Mouse (Mus musculus): ENCODE measurements around the gene Ostf1. TPM values are rescaled to one million over a fixed set of nuclear protein-coding genes. Genes with fewer than 3 reads are reported as not detected.

Gene Ostf1
- total and polyA plus RNA-seq, 3 experiments = 110 to 175 (median 131) TPM

DNA sequence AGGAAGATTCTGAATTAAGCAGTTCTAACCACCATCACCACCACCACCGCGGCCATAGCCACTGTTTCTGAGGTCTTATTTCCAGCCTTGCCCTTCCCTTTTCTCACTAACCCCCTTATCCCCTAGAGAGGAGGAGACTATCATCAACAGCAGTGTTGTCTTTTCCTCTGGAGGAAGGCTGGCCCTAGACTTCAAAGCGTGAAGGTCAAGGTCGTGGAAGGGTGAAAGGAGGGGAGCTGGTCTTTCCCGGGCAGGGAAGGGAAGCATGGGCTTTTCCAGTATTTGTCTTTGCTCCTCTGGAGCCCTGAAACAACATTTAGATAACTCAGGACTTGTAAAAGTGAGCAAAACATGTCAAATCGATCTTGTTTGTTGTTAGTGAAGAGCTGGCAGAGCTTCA, 22.6 kb downstream of the Ostf1 start:
- Histone ChIP-seq H3K9ac (ENCODE audit: insufficient read depth, low read depth) (no peak overlapping the region), H3K4me2 (ENCODE audit: insufficient read depth, low read depth, poor library complexity, severe bottlenecking) (no peak overlapping the region), H3K9me3 (replicated peaks; ENCODE audit: low read length) (no peaks in the 10 kb centered on the region), H3K27ac (ENCODE audit: insufficient read depth, low read depth) (no peak overlapping the region), H3K4me1 (ENCODE audit: control insufficient read depth in 1 of 2, insufficient read depth in 2 of 2) (peaks cover 16 to 49% of the 10 kb centered on the region in 2 experiments), H3K27me3 (replicated peaks) (no peaks in the 10 kb centered on the region), H3K79me2 (replicated peaks; ENCODE audit: control insufficient read depth, extremely low read depth, insufficient read depth, poor library complexity, severe bottlenecking) (peaks cover 38% of the 10 kb centered on the region), H3K4me3 (replicated peaks in 1 of 3; ENCODE audit: low read depth in 2 of 3, low read length in 2 of 3, poor library complexity in 1 of 3) (no peak overlapping the region), H3K36me3 (replicated peaks in 1 of 2; ENCODE audit: control insufficient read depth in 1 of 2, insufficient read depth in 1 of 2, low read length in 1 of 2) (peaks cover 0 to 35% of the 10 kb centered on the region in 2 experiments)
- DNase-seq (ENCODE audit: extremely low read depth) = no peak
- in situ Hi-C loops (cut with MboI; ENCODE audit: low pct_ligation_motif_present, low pct_unique_long_range_greater_than_20kb, low sequenced_read_pairs) (no loop called here), dilution Hi-C loops (cut with MboI; ENCODE audit: extremely low pct_ligation_motif_present, extremely low pct_unique_long_range_greater_than_20kb, low sequenced_read_pairs) (no loop called here)
- no peak for TF ChIP-seq NRF1 (IDR thresholded peaks at IDR 0.05; ENCODE audit: low read depth, low read length)
- no peak for TF ChIP-seq TBP (conservative IDR thresholded peaks at IDR 0.05; ENCODE audit: low read depth, low read length)
- TF ChIP-seq USF1 (IDR thresholded peaks at IDR 0.05; ENCODE audit: low read depth, low read length) = no peak

GRCm38 (mm10) chr19:18607907-18608306, 23.7 kb downstream of the Ostf1 start:
- no peaks in the 10 kb centered on the region for H3K9me3 ChIP-seq (replicated peaks; ENCODE audit: low read length)
- peak; percentile 72 for TF ChIP-seq ETS1 (conservative IDR thresholded peaks at IDR 0.05; ENCODE audit: low read depth, low read length)
- no peak for TF ChIP-seq KAT2A (IDR thresholded peaks at IDR 0.05; ENCODE audit: insufficient replicate concordance, low read length)
- peak; percentile 86 for TF ChIP-seq BHLHE40 (IDR thresholded peaks at IDR 0.05; ENCODE audit: low read depth, low read length)
- TF ChIP-seq IRF4 (IDR thresholded peaks at IDR 0.05; ENCODE audit: low read depth, low read length) = no peak
- TF ChIP-seq GABPA (IDR thresholded peaks at IDR 0.05; ENCODE audit: insufficient replicate concordance, low read depth, low read length) = no peak
- no peak for TF ChIP-seq TBP (conservative IDR thresholded peaks at IDR 0.05; ENCODE audit: low read depth, low read length)
- TF ChIP-seq HCFC1 (IDR thresholded peaks at IDR 0.05; ENCODE audit: low read depth, low read length) = no peak
- peak; percentile 52; the same call in 1 of the 2 replicates for TF ChIP-seq EP300 (IDR thresholded peaks at IDR 0.05; ENCODE audit: low read length)
- TF ChIP-seq ZKSCAN1 (IDR thresholded peaks at IDR 0.05; ENCODE audit: borderline replicate concordance, low read depth, low read length) = no peak
- no peak overlapping the region for H3K9ac ChIP-seq (ENCODE audit: insufficient read depth, low read depth)
- H3K4me2 ChIP-seq (ENCODE audit: insufficient read depth, low read depth, poor library complexity, severe bottlenecking) = peak overlapping the region; percentile 26; the same call in 1 of the 2 replicates
- H3K4me1 ChIP-seq (ENCODE audit: control insufficient read depth in 1 of 2, insufficient read depth in 2 of 2) = peaks cover 16 to 41% of the 10 kb centered on the region in 2 experiments
- no peaks in the 10 kb centered on the region for H3K27me3 ChIP-seq (replicated peaks)
- peak; percentile 44 for DNase-seq (ENCODE audit: extremely low read depth)
- peaks cover 32% of the 10 kb centered on the region for H3K79me2 ChIP-seq (replicated peaks; ENCODE audit: control insufficient read depth, extremely low read depth, insufficient read depth, poor library complexity, severe bottlenecking)
- H3K4me3 ChIP-seq (replicated peaks in 1 of 3; ENCODE audit: low read depth in 2 of 3, low read length in 2 of 3, poor library complexity in 1 of 3) = no peak overlapping the region
- in situ Hi-C loops (cut with MboI; ENCODE audit: low pct_ligation_motif_present, low pct_unique_long_range_greater_than_20kb, low sequenced_read_pairs) = no loop called here
- peaks cover 7 to 41% of the 10 kb centered on the region in 2 experiments for H3K36me3 ChIP-seq (replicated peaks in 1 of 2; ENCODE audit: control insufficient read depth in 1 of 2, insufficient read depth in 1 of 2, low read length in 1 of 2)
- H3K27ac ChIP-seq (ENCODE audit: insufficient read depth, low read depth) = no peak overlapping the region
- dilution Hi-C loops (cut with MboI; ENCODE audit: extremely low pct_ligation_motif_present, extremely low pct_unique_long_range_greater_than_20kb, low sequenced_read_pairs) = no loop called here

DNA sequence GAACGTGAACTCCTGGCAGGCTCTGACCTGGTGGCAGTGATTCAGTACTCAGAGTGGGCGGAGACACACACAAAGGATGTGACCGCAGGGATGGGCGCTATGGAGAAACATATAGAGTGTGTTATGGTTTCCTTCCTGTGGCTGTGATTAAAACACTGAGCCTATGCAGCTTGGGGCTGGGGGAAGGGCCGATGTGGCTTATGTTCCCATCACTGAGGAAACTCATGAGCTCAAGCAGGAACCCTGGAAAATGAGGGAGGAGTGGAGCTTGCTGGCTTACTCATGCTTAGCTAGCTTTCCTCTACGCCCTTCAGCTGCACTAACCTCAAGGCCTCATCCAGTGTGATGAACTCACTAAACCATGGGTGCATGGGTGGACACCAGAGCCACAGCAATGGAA, 28.6 kb downstream of the Ostf1 start:
- Histone ChIP-seq H3K4me2 (ENCODE audit: insufficient read depth, low read depth, poor library complexity, severe bottlenecking) (no peak overlapping the region), H3K27me3 (replicated peaks) (no peaks in the 10 kb centered on the region), H3K27ac (ENCODE audit: insufficient read depth, low read depth) (no peak overlapping the region), H3K9ac (ENCODE audit: insufficient read depth, low read depth) (no peak overlapping the region), H3K9me3 (replicated peaks; ENCODE audit: low read length) (no peaks in the 10 kb centered on the region), H3K79me2 (replicated peaks; ENCODE audit: control insufficient read depth, extremely low read depth, insufficient read depth, poor library complexity, severe bottlenecking) (peaks cover 24% of the 10 kb centered on the region), H3K4me1 (ENCODE audit: control insufficient read depth in 1 of 2, insufficient read depth in 2 of 2) (peaks cover 33 to 67% of the 10 kb centered on the region in 2 experiments), H3K4me3 (replicated peaks in 1 of 3; ENCODE audit: low read depth in 2 of 3, low read length in 2 of 3, poor library complexity in 1 of 3) (no peak overlapping the region), H3K36me3 (replicated peaks in 1 of 2; ENCODE audit: control insufficient read depth in 1 of 2, insufficient read depth in 1 of 2, low read length in 1 of 2) (peaks cover 25 to 54% of the 10 kb centered on the region in 2 experiments)
- DNase-seq (ENCODE audit: extremely low read depth) = no peak
- TF ChIP-seq UBTF (IDR thresholded peaks at IDR 0.05; ENCODE audit: low read depth, low read length) (no peak), MYC (IDR thresholded peaks at IDR 0.05; ENCODE audit: low read depth, low read length) (no peak), BHLHE40 (IDR thresholded peaks at IDR 0.05; ENCODE audit: low read depth, low read length) (no peak), NELFE (IDR thresholded peaks at IDR 0.05; ENCODE audit: low read depth, low read length) (no peak), PAX5 (IDR thresholded peaks at IDR 0.05; ENCODE audit: low read length) (no peak), ZNF384 (IDR thresholded peaks at IDR 0.05; ENCODE audit: low read depth, low read length) (no peak), EP300 (IDR thresholded peaks at IDR 0.05; ENCODE audit: low read length) (no peak), E2F4 (IDR thresholded peaks at IDR 0.05; ENCODE audit: insufficient replicate concordance, low read depth, low read length) (no peak), CTCF (conservative IDR thresholded peaks at IDR 0.05 in 1 of 2, IDR thresholded peaks at IDR 0.05 in 1 of 2; ENCODE audit: low read depth in 2 of 2, low read length in 2 of 2) (no peak), CHD2 (IDR thresholded peaks at IDR 0.05; ENCODE audit: low read length) (no peak), MXI1 (IDR thresholded peaks at IDR 0.05; ENCODE audit: low read depth, low read length) (no peak), POLR2A (IDR thresholded peaks at IDR 0.05; ENCODE audit: low read depth, low read length) (no peak), MAZ (IDR thresholded peaks at IDR 0.05; ENCODE audit: low read depth, low read length) (no peak), SMC3 (IDR thresholded peaks at IDR 0.05; ENCODE audit: low read depth, low read length) (no peak), USF1 (IDR thresholded peaks at IDR 0.05; ENCODE audit: low read depth, low read length) (no peak), ZMIZ1 (IDR thresholded peaks at IDR 0.05; ENCODE audit: low read depth, low read length) (no peak), ETS1 (conservative IDR thresholded peaks at IDR 0.05; ENCODE audit: low read depth, low read length) (no peak), CHD1 (IDR thresholded peaks at IDR 0.05; ENCODE audit: low read depth, low read length) (no peak), IRF4 (IDR thresholded peaks at IDR 0.05; ENCODE audit: low read depth, low read length) (no peak)
- in situ Hi-C loops (cut with MboI; ENCODE audit: low pct_ligation_motif_present, low pct_unique_long_range_greater_than_20kb, low sequenced_read_pairs) = no loop called here
- dilution Hi-C loops (cut with MboI; ENCODE audit: extremely low pct_ligation_motif_present, extremely low pct_unique_long_range_greater_than_20kb, low sequenced_read_pairs) = no loop called here

Data from CH12.LX (cell line).